Mouse (Mus musculus) cerebral cortex, adult 2 months (tissue): ENCODE data around the gene Nup133.

Source experiments
- WGBS: fragments of 180-500 bp; shearing (Covaris S2); methylation state at CpG from one replicate; pipeline ENCODE4 v1.1.7; 2018; 5-methylcytosine and 5-hydroxymethylcytosine counted together

Gene Nup133

GRCm38 (mm10) chr8:123953686-123954085 is 4.6 kb upstream of the Nup133 start:
- 90% methylated on average over 8 of the region's 8 CpGs for WGBS

- WGBS: 37% methylated on average over 10 of the region's 10 CpGs
Observed at GRCm38 (mm10) chr8:123950077-123950802, 1.2 kb upstream of the Nup133 start.

GRCm38 (mm10) chr8:123949686-123949986 is 571 bp upstream of the Nup133 start:
- 1% methylated on average over 10 of the region's 10 CpGs for WGBS

GRCm38 (mm10) chr8:123929026-123929425 is 20.0 kb downstream of the Nup133 start:
- WGBS: 94% methylated on average over 7 of the region's 7 CpGs

GRCm38 (mm10) chr8:123925671-123926070 is 23.4 kb downstream of the Nup133 start:
- WGBS: 90% methylated on average over 3 of the region's 3 CpGs

- 8% methylated on average over 2 of the region's 2 CpGs for WGBS
Observed at GRCm38 (mm10) chr8:123924719-123925118, 24.3 kb downstream of the Nup133 start.

- 70% methylated on average over 3 of the region's 3 CpGs for WGBS
Observed at GRCm38 (mm10) chr8:123914635-123915034, 34.4 kb downstream of the Nup133 start.

- WGBS: 57% methylated on average over 4 of the region's 4 CpGs
Observed at GRCm38 (mm10) chr8:123912265-123912664, 36.8 kb downstream of the Nup133 start.

- 73% methylated on average over 6 of the region's 6 CpGs for WGBS
Observed at GRCm38 (mm10) chr8:123907604-123908003, 41.5 kb downstream of the Nup133 start.

GRCm38 (mm10) chr8:123902653-123903052 is 46.4 kb downstream of the Nup133 start:
- 84% methylated on average over 7 of the region's 7 CpGs for WGBS

GRCm38 (mm10) chr8:123899366-123899765 is 49.7 kb downstream of the Nup133 start:
- 67% methylated on average over 7 of the region's 7 CpGs for WGBS

GRCm38 (mm10) chr8:123898576-123898975 is 50.5 kb downstream of the Nup133 start:
- WGBS: 70% methylated on average over 5 of the region's 5 CpGs

- 64% methylated on average over 10 of the region's 10 CpGs for WGBS
Observed at GRCm38 (mm10) chr8:123896774-123897173, 52.3 kb downstream of the Nup133 start.

- 71% methylated on average over 14 of the region's 14 CpGs for WGBS
Observed at GRCm38 (mm10) chr8:123896366-123896761, 52.7 kb downstream of the Nup133 start.

- WGBS: 55% methylated on average over 9 of the region's 9 CpGs
Observed at GRCm38 (mm10) chr8:123895680-123896365, 53.2 kb downstream of the Nup133 start.

- 71% methylated on average over 4 of the region's 4 CpGs for WGBS
Observed at GRCm38 (mm10) chr8:123895230-123895629, 53.8 kb downstream of the Nup133 start.

- 50% methylated on average over 15 of the region's 15 CpGs for WGBS
Observed at GRCm38 (mm10) chr8:123894502-123895097, 54.5 kb downstream of the Nup133 start, which contains the start of gene Acta1. TSS of gene Acta1 (minus strand) at chr8:123894751.

GRCm38 (mm10) chr8:123893413-123893812 is 55.7 kb downstream of the Nup133 start:
- 85% methylated on average over 11 of the region's 11 CpGs for WGBS

- 13% methylated on average over 30 of the region's 30 CpGs for WGBS
Observed at GRCm38 (mm10) chr8:123892586-123893155, 56.4 kb downstream of the Nup133 start.

GRCm38 (mm10) chr8:123891883-123892585 is 57.0 kb downstream of the Nup133 start:
- WGBS: 2% methylated on average over 49 of the region's 49 CpGs

- WGBS: 4% methylated on average over 11 of the region's 11 CpGs
Observed at GRCm38 (mm10) chr8:123891271-123891670, 57.8 kb downstream of the Nup133 start.

GRCm38 (mm10) chr8:123889797-123890196 is 59.3 kb downstream of the Nup133 start:
- 73% methylated on average over 4 of the region's 4 CpGs for WGBS
